Mouse (Mus musculus): ENCODE data around the gene Rreb1. TPM values are rescaled to one million over a fixed set of nuclear protein-coding genes. Genes with fewer than 3 reads are reported as not detected.

Gene Rreb1
- polyA plus RNA-seq, 1 experiment from 2014 or later = 21.2 TPM

DNA sequence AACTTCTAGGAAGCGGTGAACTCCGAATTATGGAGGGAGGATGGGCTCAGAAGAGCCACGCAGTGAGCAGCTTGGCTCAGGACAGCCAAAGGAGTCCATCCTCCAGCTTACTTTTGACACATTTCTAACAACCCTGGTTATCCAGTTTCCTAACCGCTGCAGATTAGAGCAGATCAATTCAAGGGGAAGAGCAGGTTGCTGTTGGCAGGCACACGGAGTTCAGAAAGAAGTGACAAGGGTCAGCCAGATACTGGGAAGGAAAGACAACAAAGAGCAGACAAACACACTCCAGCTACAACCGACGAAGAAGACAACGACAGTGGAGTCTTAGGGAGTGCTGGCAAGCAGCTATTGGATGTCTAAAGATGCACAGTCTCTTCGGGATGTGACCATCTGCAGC is 36.8 kb downstream of the Rreb1 start:
- Histone ChIP-seq H3K27me3 (ENCODE audit: control insufficient read depth, insufficient read depth, low read length) (no peaks in the 10 kb centered on the region), H3K4me2 (replicated peaks; ENCODE audit: low read depth, low read length) (no peak overlapping the region), H3K27ac (ENCODE audit: low read length) (no peak overlapping the region), H3K4me1 (ENCODE audit: control insufficient read depth, insufficient read depth, low read length) (no peaks in the 10 kb centered on the region), H3K4me3 (ENCODE audit: low read depth, low read length) (no peak overlapping the region), H3K9me3 (ENCODE audit: control insufficient read depth, low read depth, low read length) (no peaks in the 10 kb centered on the region), H3K9ac (replicated peaks; ENCODE audit: low read depth, low read length) (no peak overlapping the region), H3K36me3 (ENCODE audit: control insufficient read depth, insufficient read depth, low read length) (no peaks in the 10 kb centered on the region)
- ATAC-seq (ENCODE audit: insufficient number of reproducible peaks, insufficient read depth, low FRiP score, low read depth) = no peak
- WGBS = 72% methylated on average over 9 of the region's 9 CpGs

DNA sequence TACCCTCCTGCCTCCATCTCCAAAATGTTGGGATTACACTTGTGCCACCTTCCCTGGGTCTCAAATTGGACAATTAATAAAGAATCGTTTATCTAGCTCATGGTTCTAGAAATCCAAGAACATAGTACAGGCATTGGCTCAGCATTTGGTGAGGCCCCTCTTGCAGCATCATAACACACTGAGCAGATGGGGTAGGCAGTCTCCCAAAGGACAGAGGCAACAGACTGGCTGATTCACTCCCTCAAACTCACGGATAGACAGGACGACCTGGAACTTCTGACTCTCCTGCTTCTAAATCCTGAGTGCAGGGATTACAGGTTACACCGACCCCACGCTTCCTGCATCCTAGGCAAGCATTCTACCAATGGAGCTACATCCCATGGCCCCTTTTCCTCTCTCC is 38.5 kb downstream of the Rreb1 start:
- Histone ChIP-seq H3K9ac (replicated peaks; ENCODE audit: low read depth, low read length) (no peak overlapping the region), H3K36me3 (ENCODE audit: control insufficient read depth, insufficient read depth, low read length) (no peaks in the 10 kb centered on the region), H3K4me2 (replicated peaks; ENCODE audit: low read depth, low read length) (no peak overlapping the region), H3K4me1 (ENCODE audit: control insufficient read depth, insufficient read depth, low read length) (peaks cover 6% of the 10 kb centered on the region; the same call in 1 of the 2 replicates), H3K9me3 (ENCODE audit: control insufficient read depth, low read depth, low read length) (no peaks in the 10 kb centered on the region), H3K4me3 (ENCODE audit: low read depth, low read length) (no peak overlapping the region), H3K27me3 (ENCODE audit: control insufficient read depth, insufficient read depth, low read length) (no peaks in the 10 kb centered on the region), H3K27ac (ENCODE audit: low read length) (no peak overlapping the region)
- no peak for ATAC-seq (ENCODE audit: insufficient number of reproducible peaks, insufficient read depth, low FRiP score, low read depth)
- 88% methylated on average over 5 of the region's 5 CpGs for WGBS

DNA sequence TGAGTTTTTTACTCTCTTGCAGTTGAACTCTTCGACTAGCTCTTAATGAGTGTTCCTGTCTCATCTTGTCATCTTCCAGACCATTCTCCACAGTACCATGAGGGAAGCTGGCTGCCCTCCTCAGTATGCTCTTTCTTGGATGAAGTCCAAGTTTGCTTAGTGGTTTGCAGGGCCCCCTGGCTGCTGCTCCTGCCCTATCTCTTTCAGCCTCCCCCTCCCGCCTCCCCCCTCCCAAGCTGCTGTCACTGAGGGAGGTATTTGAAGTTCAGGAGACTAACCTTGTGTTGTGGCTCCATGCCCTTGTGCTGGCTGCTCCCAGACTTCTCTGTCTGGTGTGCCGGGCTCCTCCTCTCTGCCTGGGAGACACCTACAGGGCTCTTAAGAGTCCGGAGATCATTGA is 43.2 kb downstream of the Rreb1 start:
- H3K36me3 ChIP-seq (ENCODE audit: control insufficient read depth, insufficient read depth, low read length) = no peaks in the 10 kb centered on the region
- peaks cover 16% of the 10 kb centered on the region for H3K4me1 ChIP-seq (ENCODE audit: control insufficient read depth, insufficient read depth, low read length)
- no peak overlapping the region for H3K4me3 ChIP-seq (ENCODE audit: low read depth, low read length)
- no peak overlapping the region for H3K9ac ChIP-seq (replicated peaks; ENCODE audit: low read depth, low read length)
- ATAC-seq (ENCODE audit: insufficient number of reproducible peaks, insufficient read depth, low FRiP score, low read depth) = peak; percentile 34; the same call in 1 of the 2 replicates
- WGBS = 22% methylated on average over 4 of the region's 4 CpGs
- no peaks in the 10 kb centered on the region for H3K27me3 ChIP-seq (ENCODE audit: control insufficient read depth, insufficient read depth, low read length)
- no peak overlapping the region for H3K27ac ChIP-seq (ENCODE audit: low read length)
- no peaks in the 10 kb centered on the region for H3K9me3 ChIP-seq (ENCODE audit: control insufficient read depth, low read depth, low read length)
- H3K4me2 ChIP-seq (replicated peaks; ENCODE audit: low read depth, low read length) = no peak overlapping the region

DNA sequence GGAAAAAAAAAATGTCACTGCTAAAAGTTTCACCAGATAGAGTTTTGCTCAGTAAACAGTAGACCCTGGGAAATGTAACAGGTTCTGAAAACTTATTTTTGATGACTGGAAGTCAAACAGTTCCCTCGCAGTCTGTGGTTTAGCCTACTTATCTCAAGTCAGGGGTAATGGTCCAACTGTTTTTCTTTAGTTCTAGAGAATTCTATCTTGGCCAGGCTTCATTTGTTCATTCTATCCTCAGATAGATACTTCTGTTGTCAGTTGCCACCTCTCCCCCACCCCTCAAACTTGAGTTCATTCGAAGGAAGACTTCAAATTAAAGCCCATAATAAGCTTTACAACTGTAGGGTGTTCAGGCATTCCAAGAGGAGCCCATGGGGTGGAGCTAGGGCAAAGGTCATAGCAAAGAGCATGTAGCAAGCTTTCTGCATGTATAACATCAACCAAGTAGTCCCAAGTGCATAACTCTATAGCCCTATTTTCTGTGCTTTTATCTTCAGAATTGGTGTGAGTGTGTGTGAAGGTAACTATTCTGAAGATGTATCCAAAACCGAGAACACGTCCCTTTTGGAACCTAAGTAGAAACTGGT is 46.2 kb downstream of the Rreb1 start:
- Histone ChIP-seq H3K4me1 (ENCODE audit: control insufficient read depth, insufficient read depth, low read length) (peaks cover 29% of the 10 kb centered on the region), H3K36me3 (ENCODE audit: control insufficient read depth, insufficient read depth, low read length) (no peaks in the 10 kb centered on the region), H3K9ac (replicated peaks; ENCODE audit: low read depth, low read length) (no peak overlapping the region), H3K4me3 (ENCODE audit: low read depth, low read length) (no peak overlapping the region), H3K9me3 (ENCODE audit: control insufficient read depth, low read depth, low read length) (no peaks in the 10 kb centered on the region), H3K27ac (ENCODE audit: low read length) (no peak overlapping the region), H3K27me3 (ENCODE audit: control insufficient read depth, insufficient read depth, low read length) (no peaks in the 10 kb centered on the region), H3K4me2 (replicated peaks; ENCODE audit: low read depth, low read length) (no peak overlapping the region)
- WGBS = 40% methylated on average over 4 of the region's 4 CpGs
- ATAC-seq (ENCODE audit: insufficient number of reproducible peaks, insufficient read depth, low FRiP score, low read depth) = no peak

DNA sequence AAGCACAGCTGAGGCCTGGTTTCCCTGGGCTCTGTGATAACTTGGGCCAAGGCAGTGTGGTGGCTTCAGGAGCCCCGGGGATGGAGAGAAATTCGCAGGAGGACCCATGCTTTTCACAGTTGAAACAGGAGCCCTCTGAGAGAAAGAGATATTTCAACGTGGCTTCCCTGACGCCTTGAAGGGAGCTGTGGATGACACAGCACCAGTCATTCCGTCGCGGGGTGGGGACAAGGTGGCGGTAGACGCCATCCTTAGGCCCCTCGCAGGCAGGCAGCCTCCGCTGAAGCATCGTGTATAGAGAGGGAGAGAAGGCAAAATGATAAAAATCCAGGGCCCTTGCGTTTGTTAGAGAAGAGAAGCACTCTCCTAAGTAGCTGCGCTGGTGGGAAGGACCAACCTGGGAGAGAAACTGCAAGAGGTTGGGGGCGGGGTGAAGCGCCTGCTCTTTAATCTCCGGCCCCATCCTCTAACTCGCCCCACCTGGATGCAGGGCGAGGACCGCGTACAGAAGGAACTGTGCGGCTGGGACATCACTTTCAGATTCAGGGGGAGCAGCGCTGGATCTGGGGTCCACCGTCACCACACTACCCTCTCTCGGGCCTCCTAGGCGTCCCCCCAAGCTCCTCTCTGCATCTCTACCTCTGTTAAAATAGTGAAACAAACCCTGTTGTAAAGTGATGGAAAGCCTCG is 46.9 kb downstream of the Rreb1 start:
- H3K27me3 ChIP-seq (ENCODE audit: control insufficient read depth, insufficient read depth, low read length) = no peaks in the 10 kb centered on the region
- H3K4me3 ChIP-seq (ENCODE audit: low read depth, low read length) = peak overlapping the region; percentile 93
- H3K9ac ChIP-seq (replicated peaks; ENCODE audit: low read depth, low read length) = peak overlapping the region; percentile 89
- no peaks in the 10 kb centered on the region for H3K36me3 ChIP-seq (ENCODE audit: control insufficient read depth, insufficient read depth, low read length)
- H3K27ac ChIP-seq (ENCODE audit: low read length) = peak overlapping the region; percentile 96
- ATAC-seq (ENCODE audit: insufficient number of reproducible peaks, insufficient read depth, low FRiP score, low read depth) = no peak
- H3K4me2 ChIP-seq (replicated peaks; ENCODE audit: low read depth, low read length) = peak overlapping the region; percentile 96
- H3K4me1 ChIP-seq (ENCODE audit: control insufficient read depth, insufficient read depth, low read length) = peaks cover 29% of the 10 kb centered on the region
- 4% methylated on average over 27 of the region's 27 CpGs for WGBS
- H3K9me3 ChIP-seq (ENCODE audit: control insufficient read depth, low read depth, low read length) = no peaks in the 10 kb centered on the region

DNA sequence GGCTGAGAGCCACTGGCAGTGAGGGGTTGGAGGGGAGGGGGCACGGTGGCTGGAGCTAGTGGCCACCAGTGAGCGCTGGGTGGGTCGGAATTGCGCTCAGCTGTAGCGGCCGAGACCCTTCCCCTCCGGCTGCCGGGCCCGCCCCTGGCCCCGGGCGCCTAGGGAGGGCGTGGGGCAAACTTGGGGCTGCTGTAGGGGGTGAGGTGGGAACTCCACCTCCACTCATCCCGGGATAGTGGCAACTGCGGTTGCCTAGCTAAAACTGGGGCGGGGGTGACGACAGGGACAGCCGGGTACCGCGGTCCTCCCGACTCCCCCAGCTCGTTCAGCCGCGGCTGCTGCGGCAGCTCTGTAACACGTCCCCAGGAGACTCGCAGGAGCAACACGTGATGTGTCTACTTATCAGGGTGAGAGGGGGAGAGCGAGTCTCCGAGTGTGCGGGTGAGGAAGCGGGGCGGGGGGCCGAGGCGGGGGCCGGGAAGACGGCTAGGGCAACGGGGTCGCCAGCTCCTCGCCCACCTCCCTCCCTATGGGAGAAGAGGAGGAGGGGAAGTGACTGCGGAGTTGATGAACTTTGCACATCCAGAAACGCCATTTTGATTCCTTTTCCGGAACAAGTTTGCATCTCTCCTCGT is 47.6 kb downstream of the Rreb1 start:
- Histone ChIP-seq H3K4me1 (ENCODE audit: control insufficient read depth, insufficient read depth, low read length) (peaks cover 34% of the 10 kb centered on the region), H3K9me3 (ENCODE audit: control insufficient read depth, low read depth, low read length) (no peaks in the 10 kb centered on the region)
- under 1% methylated on average over 41 of the region's 43 CpGs for WGBS

DNA sequence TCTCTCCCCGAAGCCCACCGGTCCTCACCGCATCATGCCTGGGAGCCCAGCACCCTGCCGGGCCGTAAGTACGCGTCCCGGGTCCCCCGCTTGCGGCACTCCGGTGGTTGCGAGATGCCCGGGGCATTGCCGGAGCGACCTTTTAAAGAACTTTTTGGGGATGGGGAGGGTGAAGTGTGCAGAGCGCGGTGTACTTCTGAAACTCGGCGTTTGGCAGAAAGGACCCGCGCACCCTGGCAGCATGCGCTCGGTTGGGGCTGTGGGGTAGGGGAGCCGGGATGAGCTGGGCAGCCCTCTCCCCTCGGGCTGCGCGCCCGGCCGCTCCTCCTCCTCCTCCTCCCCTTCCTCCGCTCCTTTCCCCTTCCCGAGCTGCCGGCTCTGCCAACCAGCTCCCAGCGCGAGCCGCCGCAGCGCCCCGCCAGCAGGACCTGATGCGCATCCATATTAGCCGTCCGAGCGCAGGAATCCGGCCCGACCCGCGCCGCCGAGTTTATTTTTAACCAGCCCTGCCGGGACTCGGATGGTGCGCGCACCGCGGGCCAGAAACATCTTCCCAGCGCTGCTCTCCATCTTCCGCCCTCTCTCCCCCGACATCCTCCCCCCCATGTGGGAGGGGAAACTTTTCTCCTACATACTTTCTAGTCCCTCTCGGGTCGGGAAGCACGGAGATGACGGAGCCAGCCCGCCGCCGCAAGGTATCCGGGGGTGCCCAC is 48.2 kb downstream of the Rreb1 start:
- H3K4me3 ChIP-seq (ENCODE audit: low read depth, low read length) = peak overlapping the region; percentile 93
- peak overlapping the region; percentile 89 for H3K9ac ChIP-seq (replicated peaks; ENCODE audit: low read depth, low read length)
- no peaks in the 10 kb centered on the region for H3K36me3 ChIP-seq (ENCODE audit: control insufficient read depth, insufficient read depth, low read length)
- H3K4me1 ChIP-seq (ENCODE audit: control insufficient read depth, insufficient read depth, low read length) = peaks cover 37% of the 10 kb centered on the region
- H3K4me2 ChIP-seq (replicated peaks; ENCODE audit: low read depth, low read length) = peak overlapping the region; percentile 96
- no peaks in the 10 kb centered on the region for H3K9me3 ChIP-seq (ENCODE audit: control insufficient read depth, low read depth, low read length)
- no peaks in the 10 kb centered on the region for H3K27me3 ChIP-seq (ENCODE audit: control insufficient read depth, insufficient read depth, low read length)
- ATAC-seq (ENCODE audit: insufficient number of reproducible peaks, insufficient read depth, low FRiP score, low read depth) = peak; percentile 42
- peak overlapping the region; percentile 96 for H3K27ac ChIP-seq (ENCODE audit: low read length)
- under 1% methylated on average over 64 of the region's 65 CpGs for WGBS

More for the DNA sequence above, 47.6 kb downstream of the Rreb1 start:
- no peaks in the 10 kb centered on the region for H3K27me3 ChIP-seq (ENCODE audit: control insufficient read depth, insufficient read depth, low read length)
- peak overlapping the region; percentile 96 for H3K4me2 ChIP-seq (replicated peaks; ENCODE audit: low read depth, low read length)
- no peaks in the 10 kb centered on the region for H3K36me3 ChIP-seq (ENCODE audit: control insufficient read depth, insufficient read depth, low read length)
- H3K4me3 ChIP-seq (ENCODE audit: low read depth, low read length) = peak overlapping the region; percentile 93
- H3K9ac ChIP-seq (replicated peaks; ENCODE audit: low read depth, low read length) = peak overlapping the region; percentile 89
- H3K27ac ChIP-seq (ENCODE audit: low read length) = peak overlapping the region; percentile 96
- peak; percentile 71 for ATAC-seq (ENCODE audit: insufficient number of reproducible peaks, insufficient read depth, low FRiP score, low read depth)

DNA sequence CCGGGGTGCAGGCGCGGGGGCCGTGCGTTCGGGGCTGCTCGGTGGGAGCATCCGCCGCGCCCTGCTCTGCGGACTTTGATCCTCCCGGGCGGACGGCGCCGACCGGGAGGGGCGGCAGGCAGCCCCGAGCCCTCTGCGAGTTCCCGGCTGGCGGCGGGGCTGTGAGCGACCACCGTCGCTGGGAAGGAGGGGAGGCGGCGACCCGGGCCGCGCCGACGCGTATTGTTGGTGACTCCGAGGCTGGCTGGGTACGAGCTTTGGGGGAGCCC is 48.7 kb downstream of the Rreb1 start:
- peak overlapping the region; percentile 96 for H3K4me2 ChIP-seq (replicated peaks; ENCODE audit: low read depth, low read length)
- H3K27ac ChIP-seq (ENCODE audit: low read length) = peak overlapping the region; percentile 96
- peak overlapping the region; percentile 89 for H3K9ac ChIP-seq (replicated peaks; ENCODE audit: low read depth, low read length)
- H3K36me3 ChIP-seq (ENCODE audit: control insufficient read depth, insufficient read depth, low read length) = no peaks in the 10 kb centered on the region
- no peak for ATAC-seq (ENCODE audit: insufficient number of reproducible peaks, insufficient read depth, low FRiP score, low read depth)
- WGBS = under 1% methylated on average over 32 of the region's 36 CpGs
- no peaks in the 10 kb centered on the region for H3K27me3 ChIP-seq (ENCODE audit: control insufficient read depth, insufficient read depth, low read length)
- peaks cover 39% of the 10 kb centered on the region for H3K4me1 ChIP-seq (ENCODE audit: control insufficient read depth, insufficient read depth, low read length)
- peak overlapping the region; percentile 93 for H3K4me3 ChIP-seq (ENCODE audit: low read depth, low read length)
- no peaks in the 10 kb centered on the region for H3K9me3 ChIP-seq (ENCODE audit: control insufficient read depth, low read depth, low read length)

Measured in stomach, embryonic 14.5 days (tissue).